Mouse (Mus musculus) kidney, adult 2 months (tissue): ENCODE results near the gene Ybx3.

ENCODE experiments used
- CTCF ChIP-seq: fragments of 200-500 bp; conservative IDR thresholded peaks from 2 replicates; pipeline ENCODE4 v1.5.1; 2011; ENCODE audit warnings: low read depth, mild to moderate bottlenecking, control low read depth, low read length, moderate library complexity, mixed read lengths; ENCODE audit not compliant: insufficient read depth, insufficient read length
- POLR2A ChIP-seq: fragments of 200-500 bp; IDR thresholded peaks from one replicate; pipeline ENCODE4 v1.6.1; 2011; ENCODE audit warnings: low read depth, low read length, control low read depth

DNA sequence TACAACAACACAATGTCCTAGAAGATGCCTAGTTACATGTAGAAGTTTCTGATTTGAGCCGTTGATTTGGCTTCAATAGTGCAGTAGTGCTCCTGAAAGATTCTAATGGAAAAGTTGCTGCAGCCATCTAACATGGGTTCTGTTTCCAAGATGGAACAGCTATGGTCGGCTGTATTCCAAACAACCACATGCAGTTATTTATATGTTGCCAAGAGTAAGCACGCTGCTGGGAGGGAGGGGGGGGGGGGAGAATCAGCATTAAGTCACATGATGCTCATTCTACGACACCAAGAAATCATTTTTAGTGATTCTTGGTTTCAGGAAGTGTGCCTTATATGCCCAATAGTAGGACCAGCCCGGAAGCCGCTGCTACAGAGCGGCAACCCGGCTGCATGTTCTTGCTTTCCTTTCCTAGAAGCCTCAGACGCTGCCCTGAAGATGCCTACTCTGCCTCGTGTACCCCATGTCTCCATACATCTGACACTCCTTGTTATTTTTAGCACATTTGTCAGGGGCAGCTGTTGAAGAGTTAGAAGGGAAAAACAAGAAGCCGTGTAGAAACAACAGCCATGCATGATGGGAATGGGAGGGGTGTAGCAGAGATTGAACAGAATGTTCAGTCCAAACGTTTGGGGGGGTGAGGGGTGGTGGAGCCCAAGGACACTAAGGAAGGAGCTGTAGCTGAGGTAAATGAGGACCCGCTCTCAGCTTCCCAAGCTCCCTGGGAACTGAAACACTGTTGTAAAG is 13.5 kb downstream of the Ybx3 start:
- TF ChIP-seq POLR2A (no peak), CTCF (no peak)
